Mouse (Mus musculus): Measurements from ENCODE around the gene Plekha1.

DNA sequence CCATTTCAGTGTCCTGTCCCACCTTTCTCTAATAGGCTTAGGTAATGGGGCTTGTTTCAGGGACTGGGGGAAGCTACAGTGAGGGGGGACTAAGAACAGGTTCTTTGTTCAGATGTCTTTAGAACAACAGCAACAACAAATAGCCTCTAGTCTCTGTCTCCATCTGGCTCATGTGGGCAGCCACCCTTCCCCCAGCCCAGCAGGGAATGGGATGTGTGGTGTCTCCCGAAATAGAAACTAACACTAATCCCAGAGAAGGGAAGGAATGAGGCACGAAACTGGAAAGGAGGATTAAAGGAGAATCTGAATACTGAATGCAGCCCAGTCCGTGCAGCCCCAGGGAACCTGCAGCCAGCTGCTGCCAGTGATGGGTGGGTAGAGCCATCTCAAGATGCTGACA, 22.4 kb downstream of the Plekha1 start:
- TF ChIP-seq HCFC1 (IDR thresholded peaks at IDR 0.05; ENCODE audit: borderline replicate concordance, insufficient read depth, low read length) = no peak
- no peak for TF ChIP-seq ZC3H11A (IDR thresholded peaks at IDR 0.05; ENCODE audit: borderline replicate concordance, low read depth, low read length)
- no peak for TF ChIP-seq ZNF384 (IDR thresholded peaks at IDR 0.05; ENCODE audit: low read depth, low read length)
- no peak for TF ChIP-seq MAFK (IDR thresholded peaks at IDR 0.05; ENCODE audit: insufficient read depth, low read depth, low read length)
- no peak for TF ChIP-seq CHD2 (IDR thresholded peaks at IDR 0.05; ENCODE audit: low read depth, low read length)

All from ES-E14 (cell line).